Mouse (Mus musculus): ENCODE measurements around the gene Mfsd4b1.

Gene Mfsd4b1

DNA sequence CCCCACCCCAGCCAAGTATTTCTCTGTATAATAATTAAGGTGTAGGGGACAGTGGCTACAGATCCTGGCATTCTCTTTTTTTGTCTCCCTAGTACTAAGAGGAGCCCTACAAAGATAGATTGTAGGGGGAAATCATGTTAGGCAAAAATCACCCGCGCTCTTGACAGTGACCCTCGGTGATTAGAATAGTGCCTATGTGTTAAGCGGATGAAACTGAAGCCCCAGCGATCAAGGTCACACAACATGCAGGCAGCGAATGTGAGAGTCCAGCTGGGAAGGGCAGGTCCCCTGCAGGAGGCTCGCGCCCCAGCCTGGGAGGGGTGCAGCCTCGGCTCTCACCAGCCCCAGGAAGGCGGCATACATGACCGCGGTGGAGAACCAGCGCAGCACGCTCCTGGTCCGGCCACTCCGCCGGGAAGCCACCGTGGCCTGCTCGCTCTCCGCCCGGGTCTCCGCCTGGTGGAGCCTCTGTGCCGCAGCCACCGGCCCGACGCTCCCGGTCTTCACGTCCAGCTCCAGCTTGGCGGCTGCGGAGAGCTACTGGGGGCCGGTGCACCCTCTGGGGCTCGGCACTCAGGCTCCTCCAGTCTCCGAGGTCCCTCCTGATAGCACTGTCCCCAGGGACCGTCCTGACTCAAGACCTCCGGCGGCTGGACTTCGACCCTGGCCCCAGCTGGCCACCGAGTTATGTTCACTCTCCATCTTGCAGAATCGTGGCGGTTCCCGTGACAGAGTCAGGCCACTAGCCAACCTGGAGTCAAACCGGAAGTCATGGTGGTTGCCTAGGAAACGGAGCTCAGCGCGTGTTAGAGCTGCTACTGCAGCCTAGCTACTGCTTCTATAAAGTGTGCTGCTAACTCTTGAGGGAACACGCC is at the start of gene Mfsd4b1:
Gene Mfsd4b1 (minus strand): TSS at position 715 of the 875 bp plus-strand sequence.
- peak; percentile 78 for DNase-seq

DNA sequence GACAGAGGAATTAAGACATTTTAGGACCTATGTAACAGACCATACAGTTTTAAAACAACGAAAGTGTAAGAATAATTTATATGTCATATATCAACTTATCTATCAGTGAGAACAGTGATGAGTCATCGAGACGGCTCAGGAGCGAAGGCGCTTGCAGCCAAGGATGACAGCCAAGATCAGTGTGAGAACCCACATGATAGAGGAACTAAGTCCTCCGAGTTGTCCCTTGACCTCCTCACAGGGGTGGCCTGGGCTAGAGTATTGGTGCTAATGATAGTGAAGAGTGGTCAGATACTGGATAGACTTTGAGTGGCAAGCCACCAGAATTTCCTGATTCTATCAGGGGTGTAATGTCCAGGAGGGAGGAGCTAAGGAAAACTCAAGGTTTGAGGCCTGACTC is 48.5 kb upstream of the Mfsd4b1 start:
- DNase-seq: no peak

DNA sequence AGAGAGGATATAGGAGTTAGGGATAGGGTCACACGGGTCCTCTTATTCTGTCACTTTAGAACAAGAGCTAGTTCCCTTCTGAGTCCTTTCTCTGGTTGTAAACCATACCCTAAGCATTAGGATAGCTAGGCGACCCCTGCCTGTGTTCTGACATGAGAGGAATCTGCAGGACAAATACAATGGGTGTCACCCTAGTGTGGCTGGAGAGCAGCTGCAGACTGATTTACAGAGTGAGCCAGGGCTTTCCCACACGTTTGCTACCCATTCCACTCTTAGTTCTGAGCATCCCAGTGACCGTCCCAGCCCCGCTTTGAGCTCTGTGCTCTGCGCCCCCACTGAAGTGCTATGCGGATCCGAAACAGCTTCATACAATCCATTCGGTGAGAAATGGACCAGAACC is 45.6 kb upstream of the Mfsd4b1 start:
- DNase-seq: no peak

DNA sequence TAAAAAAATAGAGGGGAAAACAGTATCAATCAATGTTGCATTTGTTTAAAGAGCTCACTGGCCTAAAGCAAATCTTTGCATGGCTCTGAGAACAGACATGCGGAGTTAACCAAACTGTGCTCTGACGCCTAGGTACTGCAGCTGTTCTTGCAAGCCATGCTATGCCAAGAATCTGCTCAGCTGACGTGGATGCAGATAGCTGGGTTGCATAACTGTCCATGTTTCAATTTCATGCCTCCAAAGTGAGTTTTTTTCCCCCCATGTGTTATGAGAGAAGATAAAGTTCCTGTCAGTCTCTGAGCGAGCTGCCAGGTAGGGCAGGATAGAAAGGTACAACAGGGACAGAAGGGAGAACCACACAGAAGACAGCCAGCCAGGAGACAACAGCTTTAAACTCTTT is 44.2 kb upstream of the Mfsd4b1 start:
- no peak for DNase-seq

DNA sequence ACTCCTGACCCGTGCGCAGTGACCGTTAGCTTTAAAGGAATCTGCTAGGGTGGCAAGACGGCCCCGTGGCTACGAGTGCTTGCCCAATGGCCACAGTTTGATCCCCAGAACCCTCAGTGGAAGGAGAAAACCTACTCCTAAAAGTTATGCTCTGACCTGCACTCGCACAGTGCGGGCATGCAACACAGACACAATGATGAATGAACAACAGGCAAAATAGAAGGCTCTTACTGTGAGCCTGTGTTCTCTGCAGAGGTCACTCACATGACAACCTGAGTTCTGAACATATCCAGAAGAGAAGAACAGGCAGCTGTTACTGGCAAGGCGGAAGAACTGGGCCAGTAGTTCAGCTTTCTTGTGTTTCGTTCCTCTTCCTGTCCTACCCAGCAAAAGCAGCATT is 43.5 kb upstream of the Mfsd4b1 start:
- DNase-seq: no peak

DNA sequence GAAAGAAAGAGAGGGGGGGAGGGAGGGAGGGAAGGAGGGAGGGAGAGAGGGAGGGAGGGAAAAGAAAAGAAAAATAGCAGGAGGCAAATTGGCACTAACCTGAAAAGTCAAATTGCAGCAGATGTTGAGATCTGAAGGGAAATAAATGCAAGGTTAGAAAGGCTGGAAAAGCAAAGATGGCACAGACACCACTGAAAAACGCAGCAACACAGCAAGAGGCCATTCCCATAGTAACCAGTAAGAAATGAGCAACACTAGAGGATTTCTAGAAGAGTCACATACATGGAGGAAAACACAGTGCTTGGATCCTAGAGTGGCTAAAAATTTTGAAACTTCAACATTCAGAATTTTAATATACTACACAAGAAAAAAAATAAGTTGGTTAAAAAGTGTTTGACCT is 42.5 kb upstream of the Mfsd4b1 start:
- DNase-seq: no peak

DNA sequence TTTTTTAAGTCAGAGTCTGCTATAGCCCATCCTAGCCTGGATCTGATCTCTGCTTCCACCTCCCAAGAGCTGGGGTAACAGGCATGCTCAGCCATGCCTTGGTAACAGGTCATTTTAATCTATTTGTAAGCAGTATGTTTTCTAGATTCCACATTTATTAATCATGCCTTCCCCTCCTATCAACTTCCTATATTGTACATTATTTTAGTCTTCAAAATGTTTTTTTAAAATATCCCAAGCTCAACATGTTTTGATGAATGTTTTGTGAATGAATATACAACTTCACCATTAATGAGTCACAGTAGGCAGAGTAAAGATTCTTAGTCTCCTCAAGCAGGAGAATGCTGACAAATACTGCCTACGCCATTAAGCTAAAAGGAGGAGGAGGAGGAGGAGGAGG is 42.0 kb upstream of the Mfsd4b1 start:
- DNase-seq: no peak

DNA sequence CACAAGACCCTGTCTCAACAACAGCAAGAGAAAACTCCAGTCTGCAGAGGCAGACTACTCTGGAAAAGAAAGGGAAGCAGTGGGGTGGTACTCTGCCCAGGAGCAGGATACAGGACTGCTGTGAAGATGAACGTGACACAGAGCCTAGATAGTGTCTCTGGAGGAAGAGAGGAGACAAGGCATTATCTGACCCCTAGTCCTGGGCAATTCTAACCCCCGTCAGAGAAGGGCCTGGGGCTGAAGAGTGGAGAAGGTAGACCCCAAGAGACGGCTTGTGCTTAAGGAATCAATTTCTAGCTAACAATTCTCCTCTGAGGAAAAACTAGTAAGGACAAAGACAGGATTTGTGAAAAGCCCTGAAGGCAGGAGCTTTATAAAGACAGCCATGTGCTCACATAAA is 40.3 kb upstream of the Mfsd4b1 start:
- DNase-seq: no peak

DNA sequence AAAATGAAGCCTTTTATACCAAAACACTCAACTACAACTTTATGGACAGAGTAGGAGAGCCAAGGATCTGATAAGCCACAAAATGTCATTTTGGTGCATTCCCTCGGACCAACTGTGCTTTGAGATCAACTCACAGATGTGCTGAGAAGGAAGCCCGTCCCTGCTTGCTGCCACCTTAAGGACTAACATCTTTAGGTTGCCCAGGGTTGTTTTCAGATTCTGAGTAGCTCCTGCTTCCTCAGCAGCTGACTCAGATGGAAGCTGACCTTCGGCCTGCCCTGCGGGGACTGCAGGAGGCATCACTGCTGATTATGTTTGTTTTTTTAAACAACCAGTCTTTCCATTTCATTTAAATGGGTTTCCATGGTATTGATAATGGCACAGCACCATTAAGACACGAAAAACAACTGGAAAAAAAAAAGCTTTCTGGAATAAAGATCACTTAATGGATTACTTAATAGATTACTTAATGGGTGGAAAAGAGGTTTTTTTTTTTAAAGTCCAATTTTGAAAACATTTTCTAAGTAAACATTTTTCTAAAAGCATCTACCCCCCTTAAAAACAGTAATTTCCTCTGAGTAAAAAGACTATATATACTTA is 38.3 kb upstream of the Mfsd4b1 start:
- DNase-seq: no peak

DNA sequence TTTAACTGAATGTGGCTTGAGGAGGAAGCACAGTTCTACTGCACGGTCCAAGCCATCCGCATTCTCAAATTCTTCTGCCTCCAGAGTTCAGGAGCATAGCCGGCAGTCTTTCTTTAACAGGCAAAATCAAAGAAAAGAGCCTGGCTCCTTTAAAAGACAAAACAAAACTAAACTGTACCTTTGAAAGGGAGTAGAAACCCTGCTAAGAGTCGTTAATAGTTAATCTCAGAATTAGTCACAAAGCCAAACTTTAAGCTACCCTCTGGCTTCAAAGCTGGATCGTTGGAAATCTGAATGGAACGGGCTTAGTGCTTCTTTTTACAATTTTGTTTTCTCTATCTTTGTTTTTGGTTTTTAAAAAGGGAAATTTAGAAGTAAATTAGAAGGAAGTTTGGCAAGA is 37.7 kb upstream of the Mfsd4b1 start:
- no peak for DNase-seq

DNA sequence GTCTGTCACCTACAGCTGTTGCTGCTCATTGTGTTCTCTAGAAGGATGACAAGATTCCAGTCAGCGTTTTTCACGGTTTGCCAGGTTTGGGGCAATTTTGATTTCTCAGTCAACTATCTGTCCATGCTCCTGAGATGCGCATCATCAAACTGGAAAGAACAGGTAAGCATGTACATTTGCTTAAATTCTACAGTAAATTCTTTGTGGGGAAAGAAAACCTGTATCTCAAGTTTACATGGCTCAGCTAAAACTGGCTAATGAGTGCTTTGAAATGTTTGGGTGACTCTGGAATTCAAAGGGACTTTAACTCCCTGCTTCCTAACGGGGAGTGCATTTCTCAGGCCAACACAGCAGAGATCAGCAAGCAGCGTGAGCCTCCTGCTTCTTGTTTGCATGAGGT is 36.9 kb upstream of the Mfsd4b1 start:
- DNase-seq: no peak

DNA sequence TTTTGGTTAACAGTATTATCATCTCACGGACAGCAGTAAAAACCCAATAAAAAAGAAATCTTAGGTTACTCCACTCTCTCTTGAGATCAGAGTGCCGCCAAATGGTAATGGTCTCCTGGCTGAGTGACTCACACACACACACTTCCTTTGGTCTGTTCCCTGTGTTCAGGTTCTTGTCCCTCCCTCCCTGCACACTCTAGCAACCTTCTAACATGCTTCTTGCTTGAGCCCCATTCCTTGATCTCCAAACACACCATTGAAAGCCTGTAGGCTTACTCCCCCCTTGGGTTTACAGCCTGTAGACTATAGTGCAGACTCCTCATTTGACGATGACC is 33.7 kb upstream of the Mfsd4b1 start:
- DNase-seq: no peak

DNA sequence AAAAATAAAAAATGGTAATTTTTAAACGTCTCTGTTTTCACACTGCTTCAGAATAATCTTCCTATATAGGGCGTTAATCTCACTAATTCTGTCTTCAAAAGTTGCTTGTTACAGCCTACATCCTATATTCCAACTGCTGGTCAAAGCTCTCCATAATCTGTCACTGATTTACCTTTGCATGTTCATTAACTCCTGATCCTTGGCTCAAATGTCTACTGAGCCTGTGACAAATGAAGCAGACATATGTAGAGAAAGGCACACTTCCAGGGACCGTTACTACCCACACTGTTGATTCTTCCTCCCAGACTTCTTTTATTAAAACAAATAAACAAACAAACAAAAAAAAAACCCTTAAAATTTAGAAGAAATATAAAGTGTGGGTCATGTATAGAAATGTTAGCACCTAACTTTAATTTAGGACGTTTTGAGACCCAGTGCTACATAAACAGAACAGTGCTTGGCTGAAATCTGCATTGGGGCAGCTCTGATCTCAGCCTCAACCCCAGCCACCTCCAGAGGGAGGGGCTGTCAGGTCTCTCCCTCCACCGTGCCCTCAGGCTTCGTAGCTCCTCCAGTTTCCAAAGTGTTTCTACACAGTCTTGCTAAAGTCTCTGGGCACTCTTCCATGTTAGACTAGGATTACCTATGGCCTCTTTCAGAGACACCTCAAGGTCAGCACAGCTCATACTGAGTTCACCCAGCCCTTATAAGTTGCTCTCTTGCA is 33.2 kb upstream of the Mfsd4b1 start:
- no peak for DNase-seq

DNA sequence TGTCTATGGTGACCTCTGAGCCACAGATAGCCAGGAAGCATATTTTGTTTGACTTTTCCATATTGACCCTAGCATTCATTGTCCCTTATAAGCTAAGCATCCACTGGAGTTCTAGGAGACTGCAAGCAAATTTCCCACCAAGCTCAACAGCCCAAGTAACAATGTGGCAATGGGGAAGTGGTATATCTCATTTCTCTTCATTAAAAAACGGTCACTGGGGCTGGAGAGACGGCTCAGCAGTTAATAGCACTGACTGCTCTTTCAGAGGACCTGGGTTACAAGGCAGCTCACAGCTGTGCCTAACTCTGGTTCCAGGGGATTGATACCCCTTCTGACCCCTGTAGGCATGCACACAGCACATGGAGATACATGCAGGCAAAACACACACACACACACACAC is 32.5 kb upstream of the Mfsd4b1 start:
- DNase-seq: no peak

DNA sequence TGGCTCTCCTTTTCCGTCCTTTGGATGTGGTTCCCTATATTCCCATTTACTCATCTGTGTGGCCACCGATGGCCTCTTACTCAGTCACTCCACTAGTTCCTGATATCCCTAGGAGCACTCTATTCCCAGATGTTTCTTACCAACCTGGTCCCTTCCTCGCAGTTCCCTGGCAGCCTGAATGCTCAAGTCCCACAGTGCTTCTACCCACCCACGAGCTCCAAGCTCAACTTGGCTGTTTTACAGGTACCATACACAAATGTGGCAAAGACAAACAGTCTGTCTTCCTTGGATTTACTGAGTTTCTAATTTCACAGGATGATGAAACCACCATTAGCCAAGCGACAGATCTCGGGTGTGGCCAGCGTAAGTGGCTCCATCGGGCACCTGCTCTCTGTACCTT is 29.4 kb upstream of the Mfsd4b1 start:
- no peak for DNase-seq

DNA sequence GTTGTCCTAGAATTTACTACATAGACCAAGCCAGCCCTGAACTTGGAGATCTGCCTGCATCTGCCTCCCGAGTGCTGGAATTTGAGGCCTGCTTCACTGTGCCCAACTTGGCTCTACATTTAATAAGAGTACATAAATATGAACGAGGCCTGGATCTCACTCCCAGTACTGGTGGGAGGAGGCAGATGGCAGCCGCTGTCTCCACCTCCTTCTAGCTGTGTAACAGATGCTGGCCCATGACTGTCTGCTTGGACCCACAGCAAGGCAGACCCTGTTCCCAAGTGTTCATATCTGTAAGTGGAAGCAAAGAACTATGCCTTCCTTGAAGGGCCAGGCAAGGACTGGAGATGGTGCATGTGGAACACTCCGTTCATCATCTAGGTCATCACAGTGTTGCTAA is 28.8 kb upstream of the Mfsd4b1 start:
- no peak for DNase-seq

DNA sequence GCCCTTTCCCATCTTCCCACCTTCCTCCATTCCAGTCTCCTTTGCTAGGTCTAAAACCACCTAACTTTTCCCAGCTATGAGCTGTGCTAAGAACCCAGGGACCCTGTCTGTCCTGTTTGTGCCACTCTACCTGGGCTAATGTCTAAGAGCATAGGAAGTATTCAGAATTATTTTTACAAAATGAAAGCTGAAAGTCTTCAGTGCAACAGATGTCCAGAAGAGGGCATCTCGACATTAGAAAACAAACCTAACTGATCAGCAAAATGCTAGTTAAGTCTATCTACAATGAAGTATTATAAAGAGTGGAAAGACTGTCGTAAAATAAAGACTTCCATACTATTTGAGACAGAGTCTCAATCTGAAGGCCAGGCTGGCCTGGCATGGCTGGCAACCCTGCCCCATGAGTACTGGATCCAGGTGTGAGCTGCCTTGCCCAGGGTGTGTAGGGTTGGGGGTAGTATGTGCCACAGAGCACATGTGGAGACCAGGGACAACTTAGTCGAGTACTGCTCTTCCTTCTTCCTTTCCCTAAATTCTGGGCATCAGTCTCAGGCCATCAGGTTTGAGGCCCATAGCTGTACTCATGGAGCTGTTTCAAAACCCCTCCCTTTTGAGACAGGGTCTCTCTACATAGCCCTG is 28.3 kb upstream of the Mfsd4b1 start:
- DNase-seq: peak; percentile 30

DNA sequence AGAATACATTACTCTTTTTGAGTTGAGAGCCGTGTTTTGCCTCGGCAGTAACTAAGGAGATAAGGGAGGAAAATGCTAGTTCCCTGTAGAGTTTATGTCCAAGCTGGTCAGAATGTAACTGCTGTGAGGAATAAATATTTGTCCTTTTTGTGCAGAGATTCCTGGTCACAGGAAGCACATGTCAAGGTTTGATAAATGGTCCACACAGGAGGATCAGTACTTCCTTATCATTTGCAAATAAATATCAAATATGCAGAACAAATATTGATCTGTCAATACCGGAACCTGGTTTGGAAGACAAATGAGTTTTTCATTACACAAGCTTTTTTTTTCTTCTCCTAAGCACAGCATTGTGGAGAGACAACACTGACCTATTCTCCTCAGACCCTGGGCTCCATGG is 26.9 kb upstream of the Mfsd4b1 start:
- no peak for DNase-seq

DNA sequence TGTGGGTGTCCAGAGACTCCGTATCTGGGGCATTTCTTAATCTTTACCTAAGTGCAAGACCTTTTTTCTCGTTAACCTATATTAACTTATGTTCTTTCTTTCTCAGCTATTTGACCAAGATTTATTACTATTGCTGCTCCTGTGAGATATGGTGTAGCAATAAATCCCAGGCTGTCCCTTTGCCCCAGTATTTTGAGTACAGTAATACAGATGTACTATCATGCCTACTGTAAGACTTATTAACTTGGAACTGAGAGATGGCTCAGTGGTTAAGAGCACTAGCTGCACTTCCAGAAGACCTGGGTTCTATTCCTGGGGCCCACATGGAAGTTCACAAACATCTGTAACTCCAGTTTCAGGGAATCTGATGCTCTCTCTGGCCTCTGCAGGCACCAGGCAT is 25.7 kb upstream of the Mfsd4b1 start:
- DNase-seq: no peak

DNA sequence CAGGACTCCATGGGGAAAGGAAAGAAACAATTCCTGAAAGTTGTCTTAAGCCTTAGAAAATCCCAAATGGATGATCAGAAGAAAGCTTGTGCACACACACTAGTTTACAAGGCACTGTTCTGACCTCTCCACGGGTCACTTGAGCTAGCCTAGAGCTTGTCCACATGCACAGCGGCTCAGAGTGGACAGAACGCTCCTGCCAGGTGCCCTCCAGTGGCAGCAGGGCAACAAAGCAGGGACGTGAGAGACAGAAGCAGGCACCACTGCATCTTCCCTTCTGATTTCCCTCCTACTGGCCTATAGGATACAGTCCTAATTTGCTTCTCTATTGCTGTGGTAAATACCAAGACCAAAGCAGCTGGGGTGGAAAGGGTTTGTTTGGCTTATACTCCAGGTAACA is 16.3 kb upstream of the Mfsd4b1 start:
- DNase-seq: no peak

DNA sequence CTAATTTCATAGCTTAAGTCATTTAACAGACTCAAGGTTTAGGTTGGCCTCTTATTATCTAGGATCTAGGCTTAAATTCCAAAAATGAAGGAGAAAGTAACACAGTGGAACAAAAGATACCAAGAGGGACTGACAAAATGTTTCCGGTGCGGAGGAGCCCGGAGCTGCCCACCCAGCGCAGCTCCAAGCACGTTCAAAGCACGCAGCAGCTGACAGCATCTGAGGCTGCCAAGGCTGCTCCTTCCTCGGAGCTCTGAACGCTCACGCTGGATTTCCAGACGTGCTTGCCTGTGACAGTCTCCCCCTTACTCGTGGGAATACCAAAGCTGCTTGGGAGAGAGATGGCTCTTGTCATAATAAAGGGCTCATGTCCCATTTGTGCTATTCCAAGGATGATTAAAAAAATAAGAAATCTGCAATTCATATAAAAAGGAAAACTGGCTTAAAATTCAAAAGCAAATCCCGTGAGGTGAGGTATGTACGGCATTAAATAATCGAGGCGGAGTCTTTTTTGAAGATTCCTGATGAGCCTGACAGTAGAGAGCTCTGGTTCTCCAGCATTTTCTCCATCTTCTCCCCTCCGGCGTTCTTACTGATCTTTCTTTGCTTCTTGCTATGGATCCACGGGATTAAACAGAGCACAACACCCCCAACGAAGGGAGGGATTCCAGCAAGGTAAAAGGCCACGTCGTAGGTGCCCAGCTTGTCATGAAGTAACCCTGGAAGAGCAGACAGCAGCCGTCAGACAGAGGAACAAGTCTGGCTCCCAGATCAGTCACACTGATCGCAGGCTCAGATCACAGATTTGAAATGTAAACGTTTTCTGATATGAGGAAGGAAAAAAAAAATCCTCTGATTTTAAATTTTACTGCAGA is 11.9 kb upstream of the Mfsd4b1 start:
- no peak for DNase-seq

DNA sequence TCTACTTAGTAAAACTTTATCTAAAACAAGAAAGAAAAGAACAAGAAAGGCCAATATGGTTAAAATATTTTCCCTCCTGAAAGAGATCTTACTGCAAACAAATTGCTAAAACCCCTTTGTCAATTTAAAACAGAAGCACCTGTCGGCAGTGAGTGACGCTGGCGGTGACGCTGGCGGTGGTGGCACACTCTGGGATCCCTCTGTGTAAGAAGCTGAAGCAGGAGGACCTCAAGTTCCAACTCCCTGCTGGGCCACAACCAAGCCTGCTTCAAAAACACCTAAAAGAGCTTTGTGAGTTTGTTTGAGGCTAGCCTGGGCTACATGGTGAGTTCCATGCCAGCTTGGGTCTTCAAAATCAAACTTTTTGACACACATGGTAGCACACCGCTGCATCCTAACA is 9.9 kb upstream of the Mfsd4b1 start:
- no peak for DNase-seq

DNA sequence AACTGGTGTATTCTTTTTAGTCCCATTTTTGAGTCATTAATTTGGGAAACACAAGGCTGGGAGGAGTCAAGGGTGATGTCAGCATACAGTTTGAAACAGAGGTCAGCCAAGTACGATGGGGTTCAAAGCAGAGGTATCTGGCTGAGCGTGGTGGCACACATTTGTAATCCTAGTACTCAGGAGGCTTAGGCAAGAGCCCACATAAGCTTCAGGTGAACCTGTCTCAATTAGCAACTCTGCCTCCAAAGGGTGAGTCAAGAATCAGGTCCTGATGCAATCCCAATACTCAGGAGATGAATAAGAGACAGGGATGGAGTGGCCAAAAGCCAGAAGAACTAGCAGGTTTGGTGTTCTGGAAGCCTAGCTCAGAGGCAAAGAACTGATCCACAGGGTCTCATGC is 7.8 kb upstream of the Mfsd4b1 start:
- no peak for DNase-seq

Data from thymus, postnatal 25 days (tissue).